Mouse (Mus musculus) embryonic fibroblast, embryonic 13.5 days (primary cell): ENCODE measurements around the gene Naa25. TPM values are rescaled to one million over a fixed set of nuclear protein-coding genes. Genes with fewer than 3 reads are reported as not detected.

Experiments used
- H3K27ac ChIP-seq: 2 replicates; pipeline ENCODE4 v1.5.1; 2012; ENCODE audit warnings: low read length, control low read depth, inconsistent platforms; ENCODE audit not compliant: insufficient read depth
- H3K4me1 ChIP-seq: 2 replicates; pipeline ENCODE4 v1.6.1; 2011; ENCODE audit warnings: low read length; ENCODE audit not compliant: control insufficient read depth, insufficient read depth
- H3K4me3 ChIP-seq: 2 replicates; pipeline ENCODE4 v1.5.1; 2011; ENCODE audit warnings: mild to moderate bottlenecking, control low read depth, low read length; ENCODE audit not compliant: insufficient read depth
- CTCF ChIP-seq: IDR thresholded peaks from 2 replicates; pipeline ENCODE4 v1.5.1; 2011; ENCODE audit warnings: mild to moderate bottlenecking, control low read depth, low read length, moderate library complexity, borderline replicate concordance; ENCODE audit not compliant: insufficient read depth
- POLR2A ChIP-seq: IDR thresholded peaks from 2 replicates; pipeline ENCODE4 v1.6.1; 2011; ENCODE audit warnings: low read depth, mild to moderate bottlenecking, control low read depth, low read length, moderate library complexity
- polyA plus RNA-seq: library from polyadenylated mRNA; stranded (reverse); fragments of >200 nt; gene quantifications from 2 replicates; pipeline ENCODE4 v1.2.4, GENCODE M21; 2011; ENCODE audit warnings: low read depth; ENCODE audit not compliant: missing spikeins, insufficient read length

Naa25 gene
- polyA plus RNA-seq, 1 experiment: 24.6 TPM

- no peak overlapping the region for H3K27ac ChIP-seq
- 0 out of 2 replicates have a peak, but pooled peaks cover 3% of the 10 kb centered on the region for H3K4me1 ChIP-seq
- no peak for TF ChIP-seq CTCF
- no peak for TF ChIP-seq POLR2A
- no peak overlapping the region for H3K4me3 ChIP-seq
Observed at GRCm38 (mm10) chr5:121389691-121390090, 8.0 kb upstream of the Naa25 start.

GRCm38 (mm10) chr5:121392667-121393380 lies 4.9 kb upstream of the Naa25 start:
- no peak overlapping the region for H3K27ac ChIP-seq
- no peaks in the 10 kb centered on the region for H3K4me1 ChIP-seq
- no peak for TF ChIP-seq CTCF
- no peak for TF ChIP-seq POLR2A
- no peak overlapping the region for H3K4me3 ChIP-seq

GRCm38 (mm10) chr5:121393402-121393801 lies 4.3 kb upstream of the Naa25 start:
- no peaks in the 10 kb centered on the region for H3K4me1 ChIP-seq
- TF ChIP-seq POLR2A (no peak), CTCF (no peak)
- no peak overlapping the region for H3K4me3 ChIP-seq
- H3K27ac ChIP-seq: no peak overlapping the region

- H3K4me1 ChIP-seq: peaks cover 5% of the 10 kb centered on the region
- H3K27ac ChIP-seq: no peak overlapping the region
- no peak overlapping the region for H3K4me3 ChIP-seq
- TF ChIP-seq POLR2A (no peak), CTCF (no peak)
Observed at GRCm38 (mm10) chr5:121395621-121396020, 2.1 kb upstream of the Naa25 start.

GRCm38 (mm10) chr5:121398146-121398964 lies 619 bp downstream of the Naa25 start:
- Histone ChIP-seq H3K4me1 (peaks cover 5% of the 10 kb centered on the region), H3K27ac (no peak overlapping the region), H3K4me3 (peak overlapping the region; percentile 100)
- TF ChIP-seq POLR2A: no peak

- peak overlapping the region; percentile 100 for H3K4me3 ChIP-seq
- TF ChIP-seq CTCF: no peak
- no peak for TF ChIP-seq POLR2A
- no peak overlapping the region for H3K27ac ChIP-seq
- peaks cover 5% of the 10 kb centered on the region for H3K4me1 ChIP-seq
Observed at GRCm38 (mm10) chr5:121398965-121399462, 1.3 kb downstream of the Naa25 start.

- Histone ChIP-seq H3K27ac (no peak overlapping the region), H3K4me3 (peak overlapping the region; percentile 100), H3K4me1 (peaks cover 5% of the 10 kb centered on the region)
- TF ChIP-seq POLR2A (no peak), CTCF (no peak)
Observed at GRCm38 (mm10) chr5:121399540-121399939, 1.8 kb downstream of the Naa25 start.

- no peak for TF ChIP-seq POLR2A
- no peak for TF ChIP-seq CTCF
- H3K4me1 ChIP-seq: peaks cover 5% of the 10 kb centered on the region
- H3K27ac ChIP-seq: no peak overlapping the region
- H3K4me3 ChIP-seq: 0 out of 2 replicates have a peak overlapping the region, but pooled peaks have one; percentile 100
Observed at GRCm38 (mm10) chr5:121400064-121400463, 2.3 kb downstream of the Naa25 start.

GRCm38 (mm10) chr5:121400849-121401248 lies 3.1 kb downstream of the Naa25 start:
- Histone ChIP-seq H3K4me3 (no peak overlapping the region), H3K4me1 (peaks cover 5% of the 10 kb centered on the region), H3K27ac (no peak overlapping the region)
- TF ChIP-seq POLR2A: no peak
- TF ChIP-seq CTCF: no peak

GRCm38 (mm10) chr5:121407856-121408255 lies 10.1 kb downstream of the Naa25 start:
- TF ChIP-seq POLR2A: no peak
- TF ChIP-seq CTCF: no peak
- Histone ChIP-seq H3K4me3 (no peak overlapping the region), H3K4me1 (no peaks in the 10 kb centered on the region), H3K27ac (no peak overlapping the region)
